Mouse (Mus musculus) embryonic facial prominence, embryonic 11.5 days (tissue): Measurements from ENCODE around the gene 4933428G20Rik. TPM values are rescaled to one million over a fixed set of nuclear protein-coding genes. Genes with fewer than 3 reads are reported as not detected.
A peak's percentile ranks its signal among the peaks of the same experiment; 100 is the strongest.

Experiments used
- ATAC-seq: fragments of 200-750 bp; cut with Nextera tagmentation; replicated peaks from 2 replicates; pipeline ENCODE4 v1.8.0; 2017; ENCODE audit warnings: low read depth; ENCODE audit not compliant: insufficient number of reproducible peaks, low FRiP score, low TSS enrichment
- DNase-seq: peaks from one replicate; pipeline ENCODE4 v3.0.0-alpha.2; 2015; ENCODE audit warnings: low spot score
- H3K27ac ChIP-seq: fragments of 300-500 bp; sonication (generic); replicated peaks from 2 replicates; pipeline ENCODE4 v1.5.1; 2014; ENCODE audit warnings: mild to moderate bottlenecking, low read depth, low read length, control low read depth
- H3K27me3 ChIP-seq: fragments of 300-500 bp; sonication (generic); 2 replicates; pipeline ENCODE4 v1.6.1; 2014; ENCODE audit warnings: mild to moderate bottlenecking, low read length, moderate library complexity, mixed read lengths; ENCODE audit not compliant: control insufficient read depth, insufficient read depth
- H3K36me3 ChIP-seq: fragments of 300-500 bp; sonication (generic); replicated peaks from 2 replicates; pipeline ENCODE4 v1.6.1; 2014; ENCODE audit warnings: low read depth, mild to moderate bottlenecking, low read length, moderate library complexity, mixed read lengths; ENCODE audit not compliant: control insufficient read depth, insufficient read depth
- H3K4me1 ChIP-seq: fragments of 300-500 bp; sonication (generic); 2 replicates; pipeline ENCODE4 v1.6.1; 2014; ENCODE audit warnings: low read length, mixed read lengths; ENCODE audit not compliant: control insufficient read depth, insufficient read depth
- H3K4me2 ChIP-seq: fragments of 300-500 bp; sonication (generic); 2 replicates; pipeline ENCODE4 v1.6.1; 2014; ENCODE audit warnings: low read depth, mild to moderate bottlenecking, control low read depth, low read length, moderate library complexity
- H3K4me3 ChIP-seq: fragments of 300-500 bp; sonication (generic); 2 replicates; pipeline ENCODE4 v1.5.1; 2014; ENCODE audit warnings: low read depth, low read length, control low read depth
- H3K9ac ChIP-seq: fragments of 300-500 bp; sonication (generic); replicated peaks from 2 replicates; pipeline ENCODE4 v1.6.1; 2014; ENCODE audit warnings: mild to moderate bottlenecking, control low read depth, low read length
- H3K9me3 ChIP-seq: fragments of 300-500 bp; sonication (generic); replicated peaks from 2 replicates; pipeline ENCODE4 v1.6.1; 2016; ENCODE audit warnings: mild to moderate bottlenecking, low read length, inconsistent platforms, mixed read lengths; ENCODE audit not compliant: control insufficient read depth
- WGBS: fragments of 180-500 bp; shearing (Covaris S2); extraction: QIAGEN DNeasy Blood & Tissue Kit; methylation state at CpG from one replicate; pipeline ENCODE4 v1.1.7; 2014; 5-methylcytosine and 5-hydroxymethylcytosine counted together
- polyA plus RNA-seq: library from polyadenylated mRNA; unstranded; fragments of >200 nt; fragmentation: Nextera tagmentation; extraction: Ambion mirVana; gene quantifications from 2 replicates; pipeline ENCODE4 v1.2.1, GENCODE M21; 2014

Gene 4933428G20Rik
- polyA plus RNA-seq, 1 experiment from 2014 or later, result not detected

GRCm38 (mm10) chr11:97530961-97531360, 30.8 kb upstream of the 4933428G20Rik start:
- 64% methylated on average over 5 of the region's 5 CpGs for WGBS
- no peak overlapping the region for H3K27ac ChIP-seq
- no peak overlapping the region for H3K9ac ChIP-seq
- no peaks in the 10 kb centered on the region for H3K9me3 ChIP-seq
- H3K4me1 ChIP-seq, result peaks cover 14% of the 10 kb centered on the region
- no peak overlapping the region for H3K4me3 ChIP-seq
- DNase-seq, result no peak
- ATAC-seq, result no peak
- H3K27me3 ChIP-seq, result peaks cover 41% of the 10 kb centered on the region
- no peak overlapping the region for H3K4me2 ChIP-seq
- H3K36me3 ChIP-seq, result no peaks in the 10 kb centered on the region

- H3K4me3 ChIP-seq, result no peak overlapping the region
- H3K4me2 ChIP-seq, result no peak overlapping the region
- peaks cover 14% of the 10 kb centered on the region for H3K4me1 ChIP-seq
- no peak for DNase-seq
- no peak for ATAC-seq
- H3K27me3 ChIP-seq, result peaks cover 32% of the 10 kb centered on the region
- WGBS, result 89% methylated on average over 6 of the region's 6 CpGs
- no peaks in the 10 kb centered on the region for H3K9me3 ChIP-seq
- no peaks in the 10 kb centered on the region for H3K36me3 ChIP-seq
- no peak overlapping the region for H3K9ac ChIP-seq
- H3K27ac ChIP-seq, result no peak overlapping the region
Observed at GRCm38 (mm10) chr11:97530069-97530468, 29.9 kb upstream of the 4933428G20Rik start.

GRCm38 (mm10) chr11:97528282-97528808, 28.2 kb upstream of the 4933428G20Rik start:
- Histone ChIP-seq H3K4me2 (no peak overlapping the region), H3K36me3 (no peaks in the 10 kb centered on the region), H3K4me1 (peaks cover 14% of the 10 kb centered on the region), H3K4me3 (no peak overlapping the region), H3K27ac (no peak overlapping the region), H3K9ac (no peak overlapping the region), H3K9me3 (no peaks in the 10 kb centered on the region), H3K27me3 (peaks cover 15% of the 10 kb centered on the region)
- ATAC-seq, result no peak
- no peak for DNase-seq
- 70% methylated on average over 18 of the region's 18 CpGs for WGBS

- Histone ChIP-seq H3K27ac (no peak overlapping the region), H3K9ac (no peak overlapping the region; the same call in 1 of the 2 replicates), H3K27me3 (no peaks in the 10 kb centered on the region), H3K36me3 (no peaks in the 10 kb centered on the region), H3K4me3 (no peak overlapping the region), H3K4me2 (no peak overlapping the region), H3K9me3 (no peaks in the 10 kb centered on the region), H3K4me1 (peaks cover 7% of the 10 kb centered on the region; the same call in 1 of the 2 replicates)
- WGBS, result 91% methylated on average over 6 of the region's 6 CpGs
- ATAC-seq (no peak), DNase-seq (no peak)
Observed at GRCm38 (mm10) chr11:97525313-97525712, 25.2 kb upstream of the 4933428G20Rik start.

GRCm38 (mm10) chr11:97524306-97524705, 24.2 kb upstream of the 4933428G20Rik start:
- H3K36me3 ChIP-seq, result no peaks in the 10 kb centered on the region
- no peak overlapping the region for H3K9ac ChIP-seq
- peaks cover 7% of the 10 kb centered on the region; the same call in 1 of the 2 replicates for H3K4me1 ChIP-seq
- WGBS, result 36% methylated on average over 9 of the region's 9 CpGs
- ATAC-seq (no peak), DNase-seq (no peak)
- H3K27me3 ChIP-seq, result no peaks in the 10 kb centered on the region
- no peak overlapping the region for H3K4me3 ChIP-seq
- H3K4me2 ChIP-seq, result no peak overlapping the region
- H3K27ac ChIP-seq, result no peak overlapping the region
- no peaks in the 10 kb centered on the region for H3K9me3 ChIP-seq

GRCm38 (mm10) chr11:97523827-97524261, 23.7 kb upstream of the 4933428G20Rik start:
- no peak overlapping the region for H3K4me2 ChIP-seq
- no peaks in the 10 kb centered on the region for H3K36me3 ChIP-seq
- H3K9me3 ChIP-seq, result no peaks in the 10 kb centered on the region
- no peaks in the 10 kb centered on the region for H3K27me3 ChIP-seq
- H3K9ac ChIP-seq, result no peak overlapping the region
- DNase-seq (peak; percentile 48), ATAC-seq (peak; percentile 57)
- H3K27ac ChIP-seq, result no peak overlapping the region
- no peak overlapping the region for H3K4me3 ChIP-seq
- H3K4me1 ChIP-seq, result peaks cover 7% of the 10 kb centered on the region; the same call in 1 of the 2 replicates
- WGBS, result 7% methylated on average over 1 of the region's 1 CpGs

- Histone ChIP-seq H3K4me1 (peaks cover 7% of the 10 kb centered on the region; the same call in 1 of the 2 replicates), H3K4me3 (no peak overlapping the region), H3K9me3 (no peaks in the 10 kb centered on the region), H3K9ac (no peak overlapping the region), H3K27me3 (no peaks in the 10 kb centered on the region), H3K4me2 (no peak overlapping the region), H3K36me3 (no peaks in the 10 kb centered on the region), H3K27ac (no peak overlapping the region)
- 83% methylated on average over 14 of the region's 14 CpGs for WGBS
- DNase-seq, result no peak
- no peak for ATAC-seq
Observed at GRCm38 (mm10) chr11:97523107-97523506, 23.0 kb upstream of the 4933428G20Rik start.

GRCm38 (mm10) chr11:97521741-97522474, 21.8 kb upstream of the 4933428G20Rik start:
- Histone ChIP-seq H3K27ac (no peak overlapping the region), H3K4me3 (no peak overlapping the region), H3K9ac (no peak overlapping the region), H3K27me3 (no peaks in the 10 kb centered on the region), H3K9me3 (no peaks in the 10 kb centered on the region), H3K4me1 (peaks cover 7% of the 10 kb centered on the region; the same call in 1 of the 2 replicates), H3K4me2 (no peak overlapping the region), H3K36me3 (no peaks in the 10 kb centered on the region)
- WGBS, result 80% methylated on average over 29 of the region's 29 CpGs
- no peak for DNase-seq
- no peak for ATAC-seq
